Mouse (Mus musculus) embryonic facial prominence, embryonic 11.5 days (tissue): ENCODE data around the gene Nmnat2. TPM values are rescaled to one million over a fixed set of nuclear protein-coding genes. Genes with fewer than 3 reads are reported as not detected.

Source experiments
- ATAC-seq: fragments of 200-750 bp; cut with Nextera tagmentation; replicated peaks from 2 replicates; pipeline ENCODE4 v1.8.0; 2017; ENCODE audit warnings: low read depth; ENCODE audit not compliant: insufficient number of reproducible peaks, low FRiP score, low TSS enrichment
- DNase-seq: peaks from one replicate; pipeline ENCODE4 v3.0.0-alpha.2; 2015; ENCODE audit warnings: low spot score
- H3K27ac ChIP-seq: fragments of 300-500 bp; sonication (generic); replicated peaks from 2 replicates; pipeline ENCODE4 v1.5.1; 2014; ENCODE audit warnings: mild to moderate bottlenecking, low read depth, low read length, control low read depth
- H3K27me3 ChIP-seq: fragments of 300-500 bp; sonication (generic); 2 replicates; pipeline ENCODE4 v1.6.1; 2014; ENCODE audit warnings: mild to moderate bottlenecking, low read length, moderate library complexity, mixed read lengths; ENCODE audit not compliant: control insufficient read depth, insufficient read depth
- H3K36me3 ChIP-seq: fragments of 300-500 bp; sonication (generic); replicated peaks from 2 replicates; pipeline ENCODE4 v1.6.1; 2014; ENCODE audit warnings: low read depth, mild to moderate bottlenecking, low read length, moderate library complexity, mixed read lengths; ENCODE audit not compliant: control insufficient read depth, insufficient read depth
- H3K4me1 ChIP-seq: fragments of 300-500 bp; sonication (generic); 2 replicates; pipeline ENCODE4 v1.6.1; 2014; ENCODE audit warnings: low read length, mixed read lengths; ENCODE audit not compliant: control insufficient read depth, insufficient read depth
- H3K4me2 ChIP-seq: fragments of 300-500 bp; sonication (generic); 2 replicates; pipeline ENCODE4 v1.6.1; 2014; ENCODE audit warnings: low read depth, mild to moderate bottlenecking, control low read depth, low read length, moderate library complexity
- H3K4me3 ChIP-seq: fragments of 300-500 bp; sonication (generic); 2 replicates; pipeline ENCODE4 v1.5.1; 2014; ENCODE audit warnings: low read depth, low read length, control low read depth
- H3K9ac ChIP-seq: fragments of 300-500 bp; sonication (generic); replicated peaks from 2 replicates; pipeline ENCODE4 v1.6.1; 2014; ENCODE audit warnings: mild to moderate bottlenecking, control low read depth, low read length
- H3K9me3 ChIP-seq: fragments of 300-500 bp; sonication (generic); replicated peaks from 2 replicates; pipeline ENCODE4 v1.6.1; 2016; ENCODE audit warnings: mild to moderate bottlenecking, low read length, inconsistent platforms, mixed read lengths; ENCODE audit not compliant: control insufficient read depth
- WGBS: fragments of 180-500 bp; shearing (Covaris S2); extraction: QIAGEN DNeasy Blood & Tissue Kit; methylation state at CpG from one replicate; pipeline ENCODE4 v1.1.7; 2014; 5-methylcytosine and 5-hydroxymethylcytosine counted together
- polyA plus RNA-seq: library from polyadenylated mRNA; unstranded; fragments of >200 nt; fragmentation: Nextera tagmentation; extraction: Ambion mirVana; gene quantifications from 2 replicates; pipeline ENCODE4 v1.2.1, GENCODE M21; 2014

Nmnat2 gene
- polyA plus RNA-seq, 1 experiment from 2014 or later: 4.3 TPM

GRCm38 (mm10) chr1:153031345-153031744, 76.6 kb downstream of the Nmnat2 start:
- no peaks in the 10 kb centered on the region for H3K9me3 ChIP-seq
- H3K4me3 ChIP-seq: no peak overlapping the region
- no peaks in the 10 kb centered on the region for H3K27me3 ChIP-seq
- H3K36me3 ChIP-seq: no peaks in the 10 kb centered on the region
- DNase-seq (peak; percentile 19), ATAC-seq (no peak)
- no peak overlapping the region for H3K9ac ChIP-seq
- H3K4me1 ChIP-seq: peaks cover 3% of the 10 kb centered on the region; the same call in 1 of the 2 replicates
- H3K4me2 ChIP-seq: no peak overlapping the region
- no peak overlapping the region for H3K27ac ChIP-seq
- 32% methylated on average over 6 of the region's 6 CpGs for WGBS

- Histone ChIP-seq H3K9ac (no peak overlapping the region), H3K4me2 (no peak overlapping the region)
Measured at GRCm38 (mm10) chr1:153031954-153032353, 77.2 kb downstream of the Nmnat2 start.

GRCm38 (mm10) chr1:153033145-153033908, 78.5 kb downstream of the Nmnat2 start:
- Histone ChIP-seq H3K4me3 (no peak overlapping the region), H3K9me3 (no peaks in the 10 kb centered on the region), H3K4me2 (no peak overlapping the region), H3K27me3 (no peaks in the 10 kb centered on the region), H3K9ac (no peak overlapping the region), H3K27ac (no peak overlapping the region), H3K4me1 (peaks cover 3% of the 10 kb centered on the region; the same call in 1 of the 2 replicates), H3K36me3 (no peaks in the 10 kb centered on the region)
- DNase-seq (peak; percentile 23), ATAC-seq (no peak)
- WGBS: 65% methylated on average over 5 of the region's 5 CpGs

More at GRCm38 (mm10) chr1:153031954-153032353, 77.2 kb downstream of the Nmnat2 start:
- 61% methylated on average over 12 of the region's 12 CpGs for WGBS
- Histone ChIP-seq H3K4me3 (no peak overlapping the region), H3K36me3 (no peaks in the 10 kb centered on the region), H3K9me3 (no peaks in the 10 kb centered on the region), H3K4me1 (peaks cover 3% of the 10 kb centered on the region; the same call in 1 of the 2 replicates), H3K27ac (no peak overlapping the region), H3K27me3 (no peaks in the 10 kb centered on the region)
- no peak for ATAC-seq
- DNase-seq: no peak

- Histone ChIP-seq H3K9me3 (no peaks in the 10 kb centered on the region), H3K9ac (no peak overlapping the region), H3K4me2 (no peak overlapping the region), H3K4me3 (no peak overlapping the region), H3K36me3 (no peaks in the 10 kb centered on the region), H3K27ac (no peak overlapping the region), H3K27me3 (no peaks in the 10 kb centered on the region), H3K4me1 (peaks cover 3% of the 10 kb centered on the region; the same call in 1 of the 2 replicates)
- ATAC-seq (no peak), DNase-seq (no peak)
- 78% methylated on average over 7 of the region's 7 CpGs for WGBS
Measured at GRCm38 (mm10) chr1:153034064-153034463, 79.3 kb downstream of the Nmnat2 start.

- H3K4me1 ChIP-seq: peaks cover 3% of the 10 kb centered on the region; the same call in 1 of the 2 replicates
- ATAC-seq: no peak
- DNase-seq: peak; percentile 85
- H3K4me3 ChIP-seq: no peak overlapping the region
- H3K36me3 ChIP-seq: no peaks in the 10 kb centered on the region
- no peaks in the 10 kb centered on the region for H3K27me3 ChIP-seq
- no peaks in the 10 kb centered on the region for H3K9me3 ChIP-seq
- H3K9ac ChIP-seq: no peak overlapping the region
- no peak overlapping the region for H3K4me2 ChIP-seq
- no peak overlapping the region for H3K27ac ChIP-seq
- 37% methylated on average over 6 of the region's 6 CpGs for WGBS
Measured at GRCm38 (mm10) chr1:153035328-153035944, 80.6 kb downstream of the Nmnat2 start.

GRCm38 (mm10) chr1:153037353-153038345, 82.9 kb downstream of the Nmnat2 start:
- ATAC-seq: peak; percentile 25
- no peaks in the 10 kb centered on the region for H3K27me3 ChIP-seq

GRCm38 (mm10) chr1:153040091-153040490, 85.3 kb downstream of the Nmnat2 start:
- no peak overlapping the region for H3K4me3 ChIP-seq
- DNase-seq (peak; percentile 54), ATAC-seq (peak; percentile 50; the same call in 1 of the 2 replicates)
- H3K4me2 ChIP-seq: no peak overlapping the region
- H3K9ac ChIP-seq: no peak overlapping the region
- H3K27me3 ChIP-seq: no peaks in the 10 kb centered on the region
- no peaks in the 10 kb centered on the region for H3K9me3 ChIP-seq
- no peaks in the 10 kb centered on the region for H3K36me3 ChIP-seq
- WGBS: 16% methylated on average over 3 of the region's 3 CpGs
- H3K4me1 ChIP-seq: no peaks in the 10 kb centered on the region
- H3K27ac ChIP-seq: no peak overlapping the region

More at GRCm38 (mm10) chr1:153037353-153038345, 82.9 kb downstream of the Nmnat2 start:
- no peak overlapping the region for H3K4me3 ChIP-seq
- H3K9ac ChIP-seq: no peak overlapping the region
- no peak overlapping the region for H3K4me2 ChIP-seq
- no peak for DNase-seq
- H3K27ac ChIP-seq: no peak overlapping the region
- H3K36me3 ChIP-seq: no peaks in the 10 kb centered on the region
- no peaks in the 10 kb centered on the region for H3K4me1 ChIP-seq
- no peaks in the 10 kb centered on the region for H3K9me3 ChIP-seq
- 71% methylated on average over 10 of the region's 10 CpGs for WGBS
